Mouse (Mus musculus): Measurements from ENCODE around the gene Eml3. TPM values are rescaled to one million over a fixed set of nuclear protein-coding genes. Genes with fewer than 3 reads are reported as not detected.

Eml3 gene
- polyA plus RNA-seq, 1 experiment from 2014 or later: 9.1 TPM

DNA sequence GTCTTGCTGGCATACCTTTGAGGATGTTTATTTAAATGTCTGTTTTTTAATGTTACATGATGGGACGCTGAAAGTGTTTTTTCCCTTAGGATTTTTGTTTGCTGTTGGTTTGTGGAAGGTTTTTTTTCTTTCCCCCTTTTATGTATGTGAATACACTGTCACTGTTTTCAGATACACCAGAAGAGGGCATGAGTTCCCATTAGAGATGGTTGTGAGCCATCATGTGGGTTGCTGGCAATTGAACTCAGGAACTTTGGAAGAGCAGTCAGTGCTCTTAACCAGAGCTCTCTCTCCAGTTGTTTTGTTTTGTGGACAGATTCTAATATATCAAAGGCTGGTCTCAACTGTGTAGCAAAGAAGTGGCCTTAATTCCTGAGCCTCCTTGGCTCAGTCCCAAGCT lies 45.3 kb downstream of the Eml3 start:
- no peak for ATAC-seq
- no peaks in the 10 kb centered on the region for H3K27me3 ChIP-seq (ENCODE audit: control insufficient read depth, insufficient read depth, low read depth, low read length)
- 95% methylated on average over 1 of the region's 1 CpGs for WGBS
- H3K4me1 ChIP-seq (ENCODE audit: control insufficient read depth, insufficient read depth, low read length): no peaks in the 10 kb centered on the region
- H3K36me3 ChIP-seq (ENCODE audit: control insufficient read depth, insufficient read depth, low read length): peaks cover 59% of the 10 kb centered on the region
- no peak overlapping the region for H3K9ac ChIP-seq (ENCODE audit: low read depth, low read length)
- no peaks in the 10 kb centered on the region for H3K9me3 ChIP-seq (replicated peaks; ENCODE audit: control insufficient read depth, low read length, poor library complexity, severe bottlenecking)
- H3K27ac ChIP-seq (ENCODE audit: low read length): no peak overlapping the region
- no peak overlapping the region for H3K4me2 ChIP-seq (ENCODE audit: low read length)
- H3K4me3 ChIP-seq (ENCODE audit: low read depth, low read length): no peak overlapping the region

DNA sequence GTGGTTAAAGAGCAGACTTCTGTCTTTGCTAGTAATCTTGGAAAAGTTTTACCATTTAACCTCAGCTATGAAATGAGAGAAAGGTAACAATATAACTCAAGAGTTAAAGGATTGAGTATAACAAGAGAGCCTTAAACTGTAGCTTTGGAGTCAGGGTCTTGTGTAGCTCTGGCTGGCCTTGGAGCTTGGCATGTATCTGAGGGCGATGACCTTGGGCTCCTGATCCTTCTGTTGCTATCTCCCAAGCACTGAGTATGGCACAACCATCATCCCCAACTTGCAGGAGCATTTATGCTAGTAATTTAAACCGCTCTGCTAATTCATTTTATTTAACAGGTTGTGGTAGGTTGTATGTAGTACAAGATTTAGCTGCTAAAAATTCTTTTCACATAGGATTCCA lies 46.1 kb downstream of the Eml3 start:
- 99% methylated on average over 2 of the region's 2 CpGs for WGBS
- H3K4me1 ChIP-seq (ENCODE audit: control insufficient read depth, insufficient read depth, low read length): no peaks in the 10 kb centered on the region
- H3K27ac ChIP-seq (ENCODE audit: low read length): no peak overlapping the region
- no peak for ATAC-seq
- no peak overlapping the region for H3K9ac ChIP-seq (ENCODE audit: low read depth, low read length)
- H3K9me3 ChIP-seq (replicated peaks; ENCODE audit: control insufficient read depth, low read length, poor library complexity, severe bottlenecking): no peaks in the 10 kb centered on the region
- no peaks in the 10 kb centered on the region for H3K27me3 ChIP-seq (ENCODE audit: control insufficient read depth, insufficient read depth, low read depth, low read length)
- H3K4me3 ChIP-seq (ENCODE audit: low read depth, low read length): no peak overlapping the region
- H3K4me2 ChIP-seq (ENCODE audit: low read length): no peak overlapping the region
- H3K36me3 ChIP-seq (ENCODE audit: control insufficient read depth, insufficient read depth, low read length): peaks cover 57% of the 10 kb centered on the region

DNA sequence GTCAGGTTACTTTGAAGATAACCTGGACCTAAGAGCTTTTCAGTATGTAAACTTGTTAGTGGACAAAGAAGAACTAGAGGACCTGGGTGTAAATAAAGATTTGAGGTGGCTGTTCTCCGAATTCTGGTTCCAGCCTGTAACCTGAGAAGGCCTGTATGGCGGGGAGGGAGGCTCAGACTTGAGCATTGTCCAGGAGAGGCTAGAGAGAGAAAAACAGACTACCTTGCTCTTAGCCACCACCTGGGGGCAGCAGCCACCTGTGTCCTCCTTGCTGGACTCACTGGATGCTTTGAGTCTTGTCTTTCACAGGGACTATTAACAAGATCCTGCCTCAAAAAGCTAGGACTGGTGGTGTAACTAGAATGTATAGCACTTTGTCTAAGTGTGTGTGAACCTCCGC lies 47.2 kb downstream of the Eml3 start:
- H3K9me3 ChIP-seq (replicated peaks; ENCODE audit: control insufficient read depth, low read length, poor library complexity, severe bottlenecking): no peaks in the 10 kb centered on the region
- H3K4me2 ChIP-seq (ENCODE audit: low read length): no peak overlapping the region
- H3K27me3 ChIP-seq (ENCODE audit: control insufficient read depth, insufficient read depth, low read depth, low read length): no peaks in the 10 kb centered on the region
- no peak overlapping the region for H3K27ac ChIP-seq (ENCODE audit: low read length)
- peak; percentile 58; the same call in 1 of the 2 replicates for ATAC-seq
- no peak overlapping the region for H3K4me3 ChIP-seq (ENCODE audit: low read depth, low read length)
- no peak overlapping the region for H3K9ac ChIP-seq (ENCODE audit: low read depth, low read length)
- 51% methylated on average over 3 of the region's 3 CpGs for WGBS
- H3K36me3 ChIP-seq (ENCODE audit: control insufficient read depth, insufficient read depth, low read length): peaks cover 47% of the 10 kb centered on the region
- H3K4me1 ChIP-seq (ENCODE audit: control insufficient read depth, insufficient read depth, low read length): no peaks in the 10 kb centered on the region

DNA sequence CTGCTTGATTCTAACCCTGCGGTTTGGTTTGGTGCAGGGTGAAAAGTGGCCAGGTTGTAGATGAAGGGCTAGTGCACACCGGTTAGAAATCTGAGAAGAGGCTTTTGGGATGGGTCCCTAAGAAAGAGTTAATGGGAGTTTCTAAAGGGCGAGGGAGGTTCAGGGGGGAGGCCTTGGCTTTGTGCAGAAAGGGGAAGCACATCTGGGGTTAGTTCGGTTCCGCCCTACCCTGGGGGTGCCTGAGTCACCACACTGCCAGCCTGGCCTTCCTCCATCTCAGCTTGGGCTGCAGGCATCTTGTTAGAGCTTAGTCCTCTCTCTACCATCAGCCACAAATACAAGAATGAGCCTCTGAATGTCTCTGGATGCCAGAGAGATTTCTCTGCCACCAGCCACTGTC lies 51.4 kb downstream of the Eml3 start:
- no peaks in the 10 kb centered on the region for H3K9me3 ChIP-seq (replicated peaks; ENCODE audit: control insufficient read depth, low read length, poor library complexity, severe bottlenecking)
- H3K4me1 ChIP-seq (ENCODE audit: control insufficient read depth, insufficient read depth, low read length): peaks cover 22% of the 10 kb centered on the region
- no peaks in the 10 kb centered on the region for H3K27me3 ChIP-seq (ENCODE audit: control insufficient read depth, insufficient read depth, low read depth, low read length)
- no peak overlapping the region for H3K4me2 ChIP-seq (ENCODE audit: low read length)
- H3K4me3 ChIP-seq (ENCODE audit: low read depth, low read length): no peak overlapping the region
- H3K9ac ChIP-seq (ENCODE audit: low read depth, low read length): no peak overlapping the region
- peaks cover 19% of the 10 kb centered on the region for H3K36me3 ChIP-seq (ENCODE audit: control insufficient read depth, insufficient read depth, low read length)
- H3K27ac ChIP-seq (ENCODE audit: low read length): no peak overlapping the region
- 67% methylated on average over 5 of the region's 5 CpGs for WGBS
- ATAC-seq: no peak

DNA sequence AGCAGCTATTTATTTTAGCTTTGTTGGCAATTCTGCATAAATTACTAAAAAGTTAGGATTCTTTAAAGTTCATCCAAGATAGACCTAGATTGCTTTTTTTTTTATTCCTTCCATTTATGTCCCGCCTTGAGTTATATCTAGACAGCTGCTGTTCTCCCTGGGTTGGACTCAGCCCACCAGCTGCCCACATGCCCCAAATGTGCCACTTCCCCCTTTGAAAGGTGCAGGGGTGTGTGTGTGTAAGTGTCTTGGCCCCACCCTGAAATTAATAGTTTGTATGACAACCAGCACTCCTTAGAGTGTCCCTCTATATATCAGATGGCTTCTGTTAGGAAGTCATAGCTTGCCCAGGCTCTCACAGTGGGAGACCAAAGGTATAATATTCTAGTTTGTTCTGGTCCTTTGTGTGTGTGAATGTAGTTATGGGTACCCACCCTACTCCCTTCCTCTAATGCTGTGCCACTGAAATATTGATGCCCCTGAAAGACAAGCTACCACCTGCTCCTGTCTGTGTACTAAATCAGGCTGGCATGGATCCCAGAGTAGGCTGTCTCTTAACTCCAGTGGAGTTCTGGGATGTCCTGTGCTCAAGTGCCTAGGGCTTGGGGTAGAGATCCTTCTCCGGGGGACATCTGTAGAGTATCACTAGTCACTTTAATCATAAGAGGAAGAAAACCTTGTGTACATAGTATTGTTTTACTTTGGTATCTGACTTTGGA lies 52.3 kb downstream of the Eml3 start:
- Histone ChIP-seq H3K27ac (ENCODE audit: low read length) (no peak overlapping the region), H3K27me3 (ENCODE audit: control insufficient read depth, insufficient read depth, low read depth, low read length) (no peaks in the 10 kb centered on the region), H3K4me2 (ENCODE audit: low read length) (no peak overlapping the region), H3K9ac (ENCODE audit: low read depth, low read length) (no peak overlapping the region), H3K9me3 (replicated peaks; ENCODE audit: control insufficient read depth, low read length, poor library complexity, severe bottlenecking) (no peaks in the 10 kb centered on the region), H3K36me3 (ENCODE audit: control insufficient read depth, insufficient read depth, low read length) (peaks cover 19% of the 10 kb centered on the region), H3K4me1 (ENCODE audit: control insufficient read depth, insufficient read depth, low read length) (peaks cover 22% of the 10 kb centered on the region), H3K4me3 (ENCODE audit: low read depth, low read length) (no peak overlapping the region)
- no peak for ATAC-seq
- WGBS: 72% methylated on average over 2 of the region's 2 CpGs

DNA sequence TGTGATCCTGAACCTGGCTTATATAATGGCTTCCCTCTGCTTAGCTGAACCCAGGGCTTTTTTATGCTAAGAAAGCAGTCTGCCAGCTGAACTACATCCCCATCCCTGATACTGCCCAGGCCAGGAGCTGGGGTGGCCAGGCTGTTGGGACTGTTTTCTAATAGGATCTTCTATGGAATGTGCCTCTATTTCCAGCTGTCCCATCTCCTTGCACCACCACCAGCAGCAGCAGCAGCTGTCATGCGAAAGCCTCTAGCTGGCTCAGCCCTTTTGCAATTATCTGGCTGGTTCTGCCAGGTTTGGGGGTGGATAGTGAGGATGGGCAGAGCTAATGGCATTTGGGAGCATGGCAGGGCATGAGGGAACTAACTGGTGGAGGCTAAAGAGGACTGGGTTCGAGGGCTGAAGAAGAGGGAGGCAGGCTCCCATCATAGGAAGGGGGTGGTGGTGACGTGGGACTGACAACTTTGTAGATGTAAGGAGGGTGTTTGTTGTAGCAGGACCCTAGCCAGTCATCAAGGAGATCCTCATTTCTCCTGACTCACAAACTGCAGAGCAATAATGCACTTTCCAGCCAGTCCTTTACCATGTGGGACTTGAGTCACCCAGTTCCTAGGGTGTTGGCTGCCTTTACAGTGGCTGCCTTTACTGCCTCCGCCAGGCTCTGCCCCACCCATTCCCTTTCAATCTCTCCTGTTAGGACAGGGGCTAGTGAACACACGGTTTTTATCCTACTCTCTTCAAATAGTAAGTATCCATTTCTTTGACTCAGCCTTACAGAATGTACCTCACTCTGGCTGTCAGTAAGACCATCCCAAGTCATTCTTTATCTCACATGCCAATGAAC lies 53.2 kb downstream of the Eml3 start:
- no peak overlapping the region for H3K27ac ChIP-seq (ENCODE audit: low read length)
- ATAC-seq: no peak
- no peaks in the 10 kb centered on the region for H3K27me3 ChIP-seq (ENCODE audit: control insufficient read depth, insufficient read depth, low read depth, low read length)
- H3K36me3 ChIP-seq (ENCODE audit: control insufficient read depth, insufficient read depth, low read length): peaks cover 13% of the 10 kb centered on the region
- peaks cover 22% of the 10 kb centered on the region for H3K4me1 ChIP-seq (ENCODE audit: control insufficient read depth, insufficient read depth, low read length)
- H3K4me3 ChIP-seq (ENCODE audit: low read depth, low read length): no peak overlapping the region
- WGBS: 58% methylated on average over 5 of the region's 5 CpGs
- H3K4me2 ChIP-seq (ENCODE audit: low read length): no peak overlapping the region
- no peaks in the 10 kb centered on the region for H3K9me3 ChIP-seq (replicated peaks; ENCODE audit: control insufficient read depth, low read length, poor library complexity, severe bottlenecking)
- H3K9ac ChIP-seq (ENCODE audit: low read depth, low read length): no peak overlapping the region

DNA sequence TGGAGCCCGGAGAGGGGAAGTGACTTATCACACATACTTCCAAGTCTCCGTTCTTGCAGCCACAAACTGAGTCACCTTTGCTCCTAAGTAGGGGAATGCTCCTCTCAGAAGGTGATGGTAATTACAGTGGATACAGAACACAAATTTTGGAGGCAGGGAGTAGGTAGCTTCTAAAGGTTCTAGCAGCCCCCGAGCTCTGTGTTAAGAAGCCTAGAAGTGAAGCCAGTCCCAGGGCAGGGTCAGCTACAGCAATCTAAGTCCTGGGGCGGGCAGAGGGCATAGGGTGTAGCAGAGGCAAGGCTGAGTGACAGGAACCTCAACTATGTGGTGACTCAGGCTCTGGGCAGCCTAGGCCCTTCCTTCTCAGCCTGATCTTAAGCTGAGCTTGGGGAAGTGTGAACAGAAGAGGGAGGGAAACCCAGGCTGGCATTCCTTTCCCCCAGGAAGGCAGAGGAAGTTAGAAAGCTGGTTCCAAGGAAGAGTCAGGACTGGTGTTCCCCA lies 53.8 kb downstream of the Eml3 start:
- Histone ChIP-seq H3K27me3 (ENCODE audit: control insufficient read depth, insufficient read depth, low read depth, low read length) (no peaks in the 10 kb centered on the region), H3K4me3 (ENCODE audit: low read depth, low read length) (no peak overlapping the region), H3K9ac (ENCODE audit: low read depth, low read length) (no peak overlapping the region), H3K4me1 (ENCODE audit: control insufficient read depth, insufficient read depth, low read length) (peaks cover 22% of the 10 kb centered on the region), H3K9me3 (replicated peaks; ENCODE audit: control insufficient read depth, low read length, poor library complexity, severe bottlenecking) (no peaks in the 10 kb centered on the region), H3K36me3 (ENCODE audit: control insufficient read depth, insufficient read depth, low read length) (peaks cover 11% of the 10 kb centered on the region), H3K27ac (ENCODE audit: low read length) (no peak overlapping the region), H3K4me2 (ENCODE audit: low read length) (no peak overlapping the region)
- WGBS: 59% methylated on average over 4 of the region's 4 CpGs
- ATAC-seq: no peak

DNA sequence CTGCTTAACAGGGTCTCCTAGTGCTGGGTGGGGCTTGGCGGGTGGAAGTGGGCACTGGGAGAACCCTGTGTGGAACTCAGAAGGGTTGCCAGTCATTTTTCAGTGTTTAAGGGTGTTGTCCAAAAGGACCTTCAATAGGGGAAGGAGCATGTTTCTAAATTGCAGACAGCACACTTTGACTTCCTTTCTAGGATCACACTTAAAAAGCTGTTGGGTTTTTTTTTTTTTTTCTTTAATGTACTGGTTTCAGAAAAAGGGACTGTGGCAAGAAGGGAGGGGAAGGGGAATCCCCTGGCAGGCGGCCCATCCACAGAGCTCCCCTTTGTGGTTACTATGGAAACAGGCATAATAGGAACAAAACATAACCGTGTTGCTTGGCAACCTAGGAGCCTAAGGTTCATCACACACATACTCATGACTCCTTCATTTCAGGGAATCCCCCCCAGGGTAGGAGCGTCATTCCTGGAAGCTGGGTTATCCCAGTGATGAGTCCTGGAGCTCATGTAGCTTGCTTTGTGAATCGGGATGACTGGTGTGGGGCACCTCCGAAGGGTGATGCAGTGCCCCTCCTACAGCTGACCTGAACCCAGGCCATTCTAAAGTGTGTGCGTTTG lies 55.0 kb downstream of the Eml3 start:
- no peak overlapping the region for H3K4me3 ChIP-seq (ENCODE audit: low read depth, low read length)
- 2% methylated on average over 7 of the region's 7 CpGs for WGBS
- H3K4me1 ChIP-seq (ENCODE audit: control insufficient read depth, insufficient read depth, low read length): peaks cover 27% of the 10 kb centered on the region
- peak overlapping the region; percentile 51 for H3K27ac ChIP-seq (ENCODE audit: low read length)
- H3K9me3 ChIP-seq (replicated peaks; ENCODE audit: control insufficient read depth, low read length, poor library complexity, severe bottlenecking): no peaks in the 10 kb centered on the region
- H3K4me2 ChIP-seq (ENCODE audit: low read length): peak overlapping the region; percentile 22
- no peak overlapping the region for H3K9ac ChIP-seq (ENCODE audit: low read depth, low read length)
- no peaks in the 10 kb centered on the region for H3K36me3 ChIP-seq (ENCODE audit: control insufficient read depth, insufficient read depth, low read length)
- peaks cover 6% of the 10 kb centered on the region; the same call in 1 of the 2 replicates for H3K27me3 ChIP-seq (ENCODE audit: control insufficient read depth, insufficient read depth, low read depth, low read length)
- ATAC-seq: peak; percentile 75

DNA sequence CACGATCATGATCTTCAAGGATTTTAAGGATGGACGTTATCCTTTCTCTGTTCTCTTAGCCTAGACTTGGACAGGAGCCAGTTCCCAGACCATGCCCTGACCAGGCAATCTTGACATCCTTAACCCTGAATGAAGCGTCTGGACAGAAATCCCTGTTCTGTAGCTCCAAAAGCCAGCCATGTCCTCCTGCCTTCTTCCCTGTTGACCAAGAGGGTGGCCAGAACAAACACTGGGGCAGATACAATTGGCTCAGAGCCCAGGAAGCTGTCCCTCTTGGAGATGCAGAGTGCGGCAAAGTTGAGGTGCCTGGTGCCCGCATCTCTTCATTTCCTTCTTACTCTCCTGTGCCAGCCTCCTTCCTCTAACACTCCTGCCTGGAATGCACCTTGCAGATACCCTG lies 56.5 kb downstream of the Eml3 start:
- Histone ChIP-seq H3K4me1 (ENCODE audit: control insufficient read depth, insufficient read depth, low read length) (peaks cover 38% of the 10 kb centered on the region), H3K9me3 (replicated peaks; ENCODE audit: control insufficient read depth, low read length, poor library complexity, severe bottlenecking) (no peaks in the 10 kb centered on the region), H3K36me3 (ENCODE audit: control insufficient read depth, insufficient read depth, low read length) (no peaks in the 10 kb centered on the region), H3K27me3 (ENCODE audit: control insufficient read depth, insufficient read depth, low read depth, low read length) (peaks cover 13% of the 10 kb centered on the region), H3K9ac (ENCODE audit: low read depth, low read length) (no peak overlapping the region), H3K27ac (ENCODE audit: low read length) (no peak overlapping the region), H3K4me3 (ENCODE audit: low read depth, low read length) (no peak overlapping the region), H3K4me2 (ENCODE audit: low read length) (no peak overlapping the region)
- ATAC-seq: no peak
- 69% methylated on average over 5 of the region's 5 CpGs for WGBS
